Comparison of ENCODE assay signal across 8 mouse cellular contexts in the genomic region with DNA sequence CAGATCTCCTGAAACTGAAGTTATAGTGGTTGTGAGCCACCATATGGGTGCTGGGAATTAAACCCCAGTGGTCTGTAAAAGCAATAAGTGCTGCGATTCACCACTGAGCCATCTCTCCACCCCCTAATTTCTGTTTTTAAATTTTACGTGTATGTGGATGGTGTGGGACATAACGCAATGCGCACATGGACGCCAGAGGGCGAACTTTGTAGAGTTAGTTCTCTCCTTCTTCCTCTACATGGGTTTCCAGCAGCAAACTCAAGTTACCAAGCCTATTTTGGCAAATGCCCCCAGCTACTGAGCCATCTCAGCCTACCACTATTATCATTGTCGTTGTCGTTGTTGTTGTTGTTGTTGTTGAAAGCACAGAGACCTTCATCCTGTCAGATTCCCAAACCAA. TPM values are rescaled to one million over a fixed set of nuclear protein-coding genes. Genes with fewer than 3 reads are reported as not detected.
DNase-seq lines count a peak whose midpoint lies in the region; ATAC-seq and TF ChIP-seq lines count a peak whose summit lies in the region.

No protein-coding gene starts in this region.

- no peak overlapping the region for H3K9ac ChIP-seq in heart, embryonic 12.5 days
- no peak overlapping the region for H3K9ac ChIP-seq in kidney, embryonic 14.5 days (ENCODE audit: low read depth, low read length)
- no peak overlapping the region for H3K9ac ChIP-seq in lung, embryonic 16.5 days (ENCODE audit: low read length)

- ATAC-seq in heart, embryonic 12.5 days (ENCODE audit: insufficient number of reproducible peaks, low FRiP score): no peak
- ATAC-seq in kidney, embryonic 14.5 days (ENCODE audit: low FRiP score, low TSS enrichment): no peak
- ATAC-seq in lung, embryonic 16.5 days (ENCODE audit: low read depth): 0 out of 2 replicates have a peak, but pooled peaks have one; percentile 29

- peaks cover 56% of the 10 kb centered on the region for H3K4me1 ChIP-seq in E14TG2a.4 (replicated peaks; ENCODE audit: low read depth, low read length)
- peaks cover 34% of the 10 kb centered on the region for H3K4me1 ChIP-seq in heart, embryonic 12.5 days (replicated peaks)
- peaks cover 9% of the 10 kb centered on the region; the same call in 1 of the 2 replicates for H3K4me1 ChIP-seq in kidney, embryonic 14.5 days (ENCODE audit: control insufficient read depth, insufficient read depth, low read length)
- peaks cover 20% of the 10 kb centered on the region for H3K4me1 ChIP-seq in lung, embryonic 16.5 days (replicated peaks; ENCODE audit: control insufficient read depth, insufficient read depth, low read length)

- no peaks in the 10 kb centered on the region for H3K36me3 ChIP-seq in E14TG2a.4 (ENCODE audit: insufficient read depth, low read length)
- H3K36me3 ChIP-seq in heart, embryonic 12.5 days: no peaks in the 10 kb centered on the region
- H3K36me3 ChIP-seq in kidney, embryonic 14.5 days (ENCODE audit: control insufficient read depth, insufficient read depth, low read length): no peaks in the 10 kb centered on the region
- H3K36me3 ChIP-seq in lung, embryonic 16.5 days (ENCODE audit: control insufficient read depth, insufficient read depth, low read length): no peaks in the 10 kb centered on the region

- H3K9me3 ChIP-seq in E14TG2a.4 (ENCODE audit: low read length): no peaks in the 10 kb centered on the region
- no peaks in the 10 kb centered on the region for H3K9me3 ChIP-seq in heart, embryonic 12.5 days (replicated peaks)
- no peaks in the 10 kb centered on the region for H3K9me3 ChIP-seq in kidney, embryonic 14.5 days (ENCODE audit: control insufficient read depth, low read length)
- H3K9me3 ChIP-seq in lung, embryonic 16.5 days (ENCODE audit: control insufficient read depth, low read length): no peaks in the 10 kb centered on the region

- H3K27me3 ChIP-seq in E14TG2a.4 (ENCODE audit: insufficient read depth, low read length): peaks cover 18% of the 10 kb centered on the region
- peaks cover 19% of the 10 kb centered on the region for H3K27me3 ChIP-seq in heart, embryonic 12.5 days (replicated peaks)
- H3K27me3 ChIP-seq in kidney, embryonic 14.5 days (ENCODE audit: control insufficient read depth, insufficient read depth, low read length): peaks cover 3% of the 10 kb centered on the region
- H3K27me3 ChIP-seq in lung, embryonic 16.5 days (ENCODE audit: control insufficient read depth, insufficient read depth, low read depth, low read length): peaks cover 5% of the 10 kb centered on the region

- WGBS in heart, embryonic 12.5 days: 13% methylated on average over 8 of the region's 8 CpGs
- 20% methylated on average over 8 of the region's 8 CpGs for WGBS in kidney, embryonic 14.5 days
- WGBS in lung, embryonic 16.5 days: 16% methylated on average over 8 of the region's 8 CpGs

- peak overlapping the region; percentile 62; the same call in 1 of the 2 replicates for H3K4me3 ChIP-seq in E14TG2a.4 (replicated peaks; ENCODE audit: low read length)
- peak overlapping the region; percentile 49 for H3K4me3 ChIP-seq in heart, embryonic 12.5 days
- H3K4me3 ChIP-seq in kidney, embryonic 14.5 days (ENCODE audit: low read length): peak overlapping the region; percentile 40
- peak overlapping the region; percentile 52 for H3K4me3 ChIP-seq in lung, embryonic 16.5 days (ENCODE audit: low read length)

- H3K27ac ChIP-seq in heart, embryonic 12.5 days (ENCODE audit: poor library complexity, severe bottlenecking): no peak overlapping the region
- H3K27ac ChIP-seq in kidney, embryonic 14.5 days (ENCODE audit: low read depth, low read length): no peak overlapping the region
- H3K27ac ChIP-seq in lung, embryonic 16.5 days (ENCODE audit: low read length): no peak overlapping the region

- peak; percentile 31; the same call in 1 of the 2 replicates for TF ChIP-seq CTCF in E14TG2a.4 (conservative IDR thresholded peaks at IDR 0.05; ENCODE audit: low read length)

- DNase-seq in adrenal gland, adult (ENCODE audit: inconsistent age in 2 of 2, low spot score in 1 of 2): peak; percentile 68 to 87
- no peak for DNase-seq in adrenal gland, postnatal 4 days (ENCODE audit: low spot score in 2 of 2)
- DNase-seq in embryo, embryonic 11.5 days (ENCODE audit: low read depth, low spot score): peak; percentile 42
- peak; percentile 71 for DNase-seq in right cerebral cortex, postnatal 14 days

- H3K4me2 ChIP-seq in heart, embryonic 12.5 days: peak overlapping the region; percentile 71
- peak overlapping the region; percentile 49 for H3K4me2 ChIP-seq in kidney, embryonic 14.5 days (replicated peaks; ENCODE audit: low read depth, low read length)
- peak overlapping the region; percentile 71 for H3K4me2 ChIP-seq in lung, embryonic 16.5 days (ENCODE audit: low read depth, low read length)

RNA-seq across cellular contexts. Expression of a gene that starts 10.5 kb away (rescaled TPM):
- 10 to 100 TPM; 49.4 to 56.5 TPM for total RNA-seq in adrenal gland, postnatal 4 days (2021)
- 916 and 1,021 TPM in 2 replicates for polyA plus RNA-seq in heart, embryonic 12.5 days (2016; fragmentation: Nextera tagmentation; extraction: Ambion mirVana)
- polyA plus RNA-seq in kidney, embryonic 14.5 days (2014; fragmentation: Nextera tagmentation; extraction: Ambion mirVana): 32.4 and 36.9 TPM in 2 replicates
- polyA plus RNA-seq in lung, embryonic 16.5 days (2015; fragmentation: Nextera tagmentation; extraction: Ambion mirVana): 126 and 127 TPM in 2 replicates

RNA-seq across cellular contexts. Expression of a gene that starts 57.2 kb away (rescaled TPM):
- 100 to 1,000 TPM; 285 to 303 TPM for total RNA-seq in adrenal gland, postnatal 4 days (2021)
- 214 and 222 TPM in 2 replicates for polyA plus RNA-seq in heart, embryonic 12.5 days (2016; fragmentation: Nextera tagmentation; extraction: Ambion mirVana)
- polyA plus RNA-seq in kidney, embryonic 14.5 days (2014; fragmentation: Nextera tagmentation; extraction: Ambion mirVana): 90.2 and 105 TPM in 2 replicates
- polyA plus RNA-seq in lung, embryonic 16.5 days (2015; fragmentation: Nextera tagmentation; extraction: Ambion mirVana): 150 and 155 TPM in 2 replicates

Comparison
In these comparisons a context has a peak if more than half of its experiments do, and no peak if none do; other contexts are left out.
1. DNase-seq: peak in adrenal gland, adult (2 of 2), embryo, embryonic 11.5 days (single experiment) and right cerebral cortex, postnatal 14 days (single experiment); none in adrenal gland, postnatal 4 days (0 of 2).
2. Peak in every context shown above with its lines, with median percentiles within 50 percentile points of each other: H3K4me3 ChIP-seq and H3K4me2 ChIP-seq.